In genomic region chr2:118034026-118034425, GRCm38 (mm10) we compare ENCODE assay signal across 19 mouse cellular contexts.
"Had no signal": no experiment of that assay in that cellular context is flagged by ENCODE, and none has a peak within 500 bp of the region (broad histone marks: within the 10 kb centered on the region; RNA-seq: fewer than 3 reads in every experiment).

No protein-coding gene starts in this region.

- H3K4me3 ChIP-seq: kidney, embryonic 15.5 days; limb, embryonic 13.5 days; megakaryocyte, embryonic 14.5 days; midbrain, embryonic 10.5 days; midbrain, embryonic 13.5 days; myocyte; neural tube, embryonic 13.5 days had no signal

- H3K4me1 ChIP-seq: limb, embryonic 13.5 days; midbrain, embryonic 13.5 days; neural tube, embryonic 13.5 days had no signal

- H3K27me3 ChIP-seq: kidney, embryonic 15.5 days; limb, embryonic 13.5 days; megakaryocyte, embryonic 14.5 days; midbrain, embryonic 13.5 days; neural tube, embryonic 13.5 days had no signal

- H3K9ac ChIP-seq: kidney, embryonic 15.5 days; limb, embryonic 13.5 days; liver, embryonic 14.5 days; liver, postnatal 0 days; lung, embryonic 14.5 days; midbrain, embryonic 13.5 days; neural tube, embryonic 13.5 days had no signal

- H3K9me3 ChIP-seq: kidney, embryonic 15.5 days; limb, embryonic 13.5 days; megakaryocyte, embryonic 14.5 days; midbrain, embryonic 10.5 days; midbrain, embryonic 13.5 days; neural tube, embryonic 13.5 days had no signal

- ATAC-seq: liver, postnatal 0 days; midbrain, embryonic 13.5 days; midbrain, embryonic 16.5 days had no signal

- H3K27ac ChIP-seq: kidney, embryonic 15.5 days; limb, embryonic 13.5 days; liver, embryonic 14.5 days; midbrain, embryonic 10.5 days; midbrain, embryonic 13.5 days; neural tube, embryonic 13.5 days had no signal

- H3K4me2 ChIP-seq: kidney, embryonic 15.5 days; limb, embryonic 13.5 days; liver, embryonic 11.5 days; lung, embryonic 14.5 days; midbrain, embryonic 13.5 days; neural tube, embryonic 13.5 days had no signal

- H3K36me3 ChIP-seq: kidney, embryonic 15.5 days; limb, embryonic 13.5 days; midbrain, embryonic 10.5 days; midbrain, embryonic 13.5 days; neural tube, embryonic 13.5 days had no signal

- DNase-seq: kidney, adult 8-10 months; kidney, postnatal 10 days; left cerebral cortex, postnatal 4 days; liver, postnatal 0 days; lung, embryonic 14.5 days; retina, postnatal 1 day; right cerebral cortex, postnatal 25 days; thymus, adult 18-20 months; thymus, postnatal 36 days had no signal
